Comparison of ENCODE assay signal across 12 mouse cellular contexts in the genomic region with DNA sequence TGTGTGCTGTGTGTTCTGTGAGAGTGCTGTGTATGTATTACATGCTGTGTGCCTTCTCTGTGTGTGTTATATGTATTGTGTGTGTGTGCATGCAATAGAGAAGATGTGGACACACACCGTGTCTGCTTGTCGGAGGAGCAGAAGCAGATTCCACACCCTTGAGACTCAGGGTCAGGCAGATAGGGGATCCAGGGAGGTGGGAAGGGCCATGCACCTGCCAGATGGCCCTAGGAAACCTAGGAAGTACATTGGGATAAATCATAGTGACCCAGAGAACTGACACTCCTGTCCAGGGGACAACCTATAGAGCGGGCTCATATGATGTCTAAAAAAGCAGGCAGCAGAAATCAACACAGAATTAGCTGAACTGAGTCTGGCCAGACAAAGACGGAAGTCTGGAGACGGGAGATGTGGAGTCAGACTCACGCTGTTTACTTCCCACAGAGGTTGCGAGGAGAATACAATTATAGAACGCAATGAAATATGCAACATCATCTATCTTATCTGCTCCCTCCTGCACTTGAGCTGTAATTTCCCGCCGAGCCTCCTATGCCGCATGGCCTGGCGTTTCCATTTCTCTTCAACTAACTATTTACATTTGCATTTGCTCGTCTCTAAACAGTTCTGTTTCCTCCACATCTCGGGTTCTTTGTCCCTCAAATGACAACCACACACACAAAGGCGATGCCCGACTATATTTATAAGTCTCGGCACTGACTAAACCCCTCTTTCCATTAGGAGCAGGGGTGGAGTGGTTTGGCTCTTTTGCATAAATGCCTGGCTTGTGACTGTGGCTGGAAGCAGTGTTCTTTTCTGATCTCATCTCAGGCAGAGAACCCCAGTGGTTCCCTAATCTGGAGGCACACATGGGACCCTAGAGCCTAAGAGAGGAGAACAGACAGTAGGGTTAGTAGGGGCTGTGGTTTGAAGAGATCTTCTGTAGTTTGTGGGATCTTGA. TPM values are rescaled to one million over a fixed set of nuclear protein-coding genes. Genes with fewer than 3 reads are reported as not detected.
DNase-seq lines count a peak whose midpoint lies in the region; ATAC-seq and TF ChIP-seq lines count a peak whose summit lies in the region.
"Had no signal": no experiment of that assay in that cellular context is flagged by ENCODE, and none has a peak within 500 bp of the region (broad histone marks: within the 10 kb centered on the region; RNA-seq: fewer than 3 reads in every experiment).

No protein-coding gene starts in this region.

- no peak for TF ChIP-seq CTCF in MEL (IDR thresholded peaks at IDR 0.05 in 2 of 3, conservative IDR thresholded peaks at IDR 0.05 in 1 of 3; ENCODE audit: control insufficient read depth in 1 of 3, insufficient read depth in 1 of 3, low read depth in 2 of 3, low read length in 3 of 3, poor library complexity in 1 of 3, severe bottlenecking in 1 of 3)

- intact Hi-C loops in heart, postnatal 25 days (cut with DNase I), result no loop called here

- no peaks in the 10 kb centered on the region for H3K27me3 ChIP-seq in heart, embryonic 13.5 days (replicated peaks)
- H3K27me3 ChIP-seq in MEL (ENCODE audit: control insufficient read depth in 1 of 2, insufficient read depth in 2 of 2, low read length in 2 of 2), result no peaks in the 10 kb centered on the region

- no peak for DNase-seq in heart, postnatal 25 days (ENCODE audit: low spot score)
- peak; percentile 85 for DNase-seq in MEL (ENCODE audit: low read depth, low spot score)
- peak; percentile 43 for DNase-seq in lung, postnatal 25 days (ENCODE audit: low spot score)
- no peak for DNase-seq in left cerebral cortex, adult 9 months (ENCODE audit: low spot score in 2 of 2)
- DNase-seq in left cerebral cortex, adult 18-20 months (ENCODE audit: low spot score in 2 of 2), result no peak
- no peak for DNase-seq in kidney, postnatal 10 days
- DNase-seq: cerebellum, adult 2 months; right cerebral cortex, postnatal 14 days had no signal

- no peaks in the 10 kb centered on the region for H3K36me3 ChIP-seq in heart, embryonic 13.5 days
- H3K36me3 ChIP-seq in MEL (ENCODE audit: control insufficient read depth in 1 of 2, insufficient read depth in 2 of 2, low read length in 2 of 2), result peaks cover 0 to 2% of the 10 kb centered on the region in 2 experiments; a peak in 1 of 4 replicates
- H3K36me3 ChIP-seq: midbrain, embryonic 12.5 days had no signal

- no peaks in the 10 kb centered on the region for H3K9me3 ChIP-seq in heart, embryonic 13.5 days
- H3K9me3 ChIP-seq in MEL (replicated peaks; ENCODE audit: insufficient read depth, low read length), result no peaks in the 10 kb centered on the region
- H3K9me3 ChIP-seq: midbrain, embryonic 12.5 days had no signal

- peak overlapping the region; percentile 49 for H3K4me2 ChIP-seq in heart, embryonic 13.5 days
- H3K4me2 ChIP-seq: midbrain, embryonic 12.5 days had no signal

- 0 out of 2 replicates have a peak overlapping the region, but pooled peaks have one; percentile 15 for H3K4me3 ChIP-seq in heart, embryonic 13.5 days
- peak overlapping the region; percentile 26 to 45 for H3K4me3 ChIP-seq in MEL (ENCODE audit: control insufficient read depth in 1 of 2, insufficient read depth in 1 of 2, low read depth in 2 of 2, low read length in 2 of 2)
- H3K4me3 ChIP-seq: midbrain, embryonic 12.5 days had no signal

- TF ChIP-seq EP300 in MEL (IDR thresholded peaks at IDR 0.05; ENCODE audit: low read depth in 1 of 2, low read length in 2 of 2), result peak; percentile 69 to 73

- H3K9ac ChIP-seq in heart, embryonic 13.5 days, result peak overlapping the region; percentile 51
- H3K9ac ChIP-seq in MEL (ENCODE audit: control insufficient read depth, low read depth, low read length, poor library complexity, severe bottlenecking), result peak overlapping the region; percentile 57
- H3K9ac ChIP-seq: midbrain, embryonic 12.5 days had no signal

- H3K4me1 ChIP-seq in heart, embryonic 13.5 days, result peaks cover 29% of the 10 kb centered on the region
- peaks cover 6 to 15% of the 10 kb centered on the region in 2 experiments for H3K4me1 ChIP-seq in MEL (ENCODE audit: control insufficient read depth in 1 of 2, insufficient read depth in 2 of 2, low read length in 2 of 2)

- TF ChIP-seq POLR2A in MEL (IDR thresholded peaks at IDR 0.05; ENCODE audit: control insufficient read depth in 1 of 2, insufficient read depth in 1 of 2, low read depth in 1 of 2, low read length in 2 of 2, poor library complexity in 1 of 2), result 0 out of 4 replicates have a peak, but pooled peaks of 1 of the 2 experiments have one; percentile 15

- no peaks in the 10 kb centered on the region for H3K79me2 ChIP-seq in MEL (ENCODE audit: control insufficient read depth, insufficient read depth, low read length, poor library complexity)

- no peak for TF ChIP-seq RAD21 in MEL (IDR thresholded peaks at IDR 0.05; ENCODE audit: low read depth, low read length)

- ATAC-seq in heart, embryonic 13.5 days (ENCODE audit: extremely low read depth, insufficient number of reproducible peaks, low FRiP score, low TSS enrichment), result no peak
- peak; percentile 12 to 32; a peak in 2 of 4 replicates for ATAC-seq in hematopoietic stem cell, adult 5-6 weeks (replicated peaks in 1 of 2; ENCODE audit: insufficient read depth in 1 of 2, low FRiP score in 2 of 2, low TSS enrichment in 1 of 2, low read depth in 1 of 2, poor library complexity in 2 of 2, severe bottlenecking in 2 of 2)

- peak overlapping the region; percentile 21 for H3K27ac ChIP-seq in heart, embryonic 13.5 days (replicated peaks)
- H3K27ac ChIP-seq in MEL (ENCODE audit: control insufficient read depth, low read depth, low read length), result peak overlapping the region; percentile 91
- H3K27ac ChIP-seq: midbrain, embryonic 12.5 days had no signal

- WGBS in heart, embryonic 13.5 days, result 32% methylated on average over 17 of the region's 17 CpGs

TF ChIP-seq in MEL, 35 proteins besides CTCF, POLR2A, EP300 and RAD21:
- TF ChIP-seq TCF12 (IDR thresholded peaks at IDR 0.05; ENCODE audit: low read depth, low read length), result peak; percentile 79
- TF ChIP-seq MAFK (IDR thresholded peaks at IDR 0.05; ENCODE audit: borderline replicate concordance, low read depth, low read length), result peak; percentile 36; the same call in 1 of the 2 replicates
- TF ChIP-seq MAX (IDR thresholded peaks at IDR 0.05; ENCODE audit: low read length), result peak; percentile 89
- peak; percentile 90 for TF ChIP-seq GATA1 (IDR thresholded peaks at IDR 0.05; ENCODE audit: low read depth, low read length)
- TF ChIP-seq ELF1 (IDR thresholded peaks at IDR 0.05; ENCODE audit: low read depth, low read length), result peak; percentile 55; the same call in 1 of the 2 replicates
- peak; percentile 86 for TF ChIP-seq MYC (IDR thresholded peaks at IDR 0.05; ENCODE audit: low read depth, low read length)
- TF ChIP-seq ETS1 (IDR thresholded peaks at IDR 0.05; ENCODE audit: low read depth, low read length), result peak; percentile 80
- peak; percentile 69 for TF ChIP-seq TAL1 (IDR thresholded peaks at IDR 0.05; ENCODE audit: low read length)
- TF ChIP-seq E2F4 (IDR thresholded peaks at IDR 0.05; ENCODE audit: borderline replicate concordance, low read depth, low read length), result peak; percentile 91
- no peak for TF ChIP-seq KAT2A (conservative IDR thresholded peaks at IDR 0.05; ENCODE audit: low read depth, low read length)
- no peak for TF ChIP-seq TBP (IDR thresholded peaks at IDR 0.05; ENCODE audit: low read depth, low read length)
- peak; percentile 68; the same call in 1 of the 2 replicates for TF ChIP-seq MEF2A (IDR thresholded peaks at IDR 0.05; ENCODE audit: extremely low read depth, insufficient replicate concordance, low read depth, low read length, poor library complexity, severe bottlenecking)
- TF ChIP-seq BHLHE40 (IDR thresholded peaks at IDR 0.05; ENCODE audit: borderline replicate concordance, low read depth, low read length), result peak; percentile 35; the same call in 1 of the 2 replicates
- TF ChIP-seq RCOR1 (IDR thresholded peaks at IDR 0.05; ENCODE audit: low read depth, low read length), result peak; percentile 38; the same call in 1 of the 2 replicates
- peak; percentile 45; the same call in 1 of the 2 replicates for TF ChIP-seq MXI1 (IDR thresholded peaks at IDR 0.05; ENCODE audit: low read depth, low read length)
- TF ChIP-seq CHD2 (IDR thresholded peaks at IDR 0.05; ENCODE audit: low read length), result no peak
- TF ChIP-seq UBTF (IDR thresholded peaks at IDR 0.05; ENCODE audit: borderline replicate concordance, insufficient read depth, low read depth, low read length), result 0 out of 2 replicates have a peak, but pooled peaks have one; percentile 50
- peak; percentile 58 for TF ChIP-seq SIN3A (IDR thresholded peaks at IDR 0.05; ENCODE audit: low read length)
- no peak for TF ChIP-seq MYB (IDR thresholded peaks at IDR 0.05; ENCODE audit: low read depth, low read length)
- no peak for TF ChIP-seq HCFC1 (IDR thresholded peaks at IDR 0.05; ENCODE audit: low read depth, low read length)

RNA-seq across cellular contexts. Expression of a gene that starts 27.4 kb away (rescaled TPM):
- 0.19 and 0.24 TPM in 2 replicates for polyA plus RNA-seq in heart, embryonic 13.5 days (2015; fragmentation: Nextera tagmentation; extraction: Ambion mirVana)
- not detected for total RNA-seq in heart, postnatal 25 days (2021)
- not detected in 2 replicates for total RNA-seq in MEL (2012; rRNA removed)
- not detected for polyA plus RNA-seq in MEL (2012; ENCODE audit: insufficient read depth in 1 of 2, insufficient read length in 2 of 2, low read depth in 1 of 2, low replicate concordance in 2 of 2, missing spikeins in 1 of 2)
- total RNA-seq in hematopoietic stem cell, adult 5-6 weeks (2017), result 0.99 and 3.3 TPM in 2 replicates
- total RNA-seq in left cerebral cortex, adult 18-20 months (2021), result not detected
- total RNA-seq: layer of hippocampus, postnatal 25 days had no signal
- polyA plus RNA-seq: midbrain, embryonic 12.5 days had no signal

Comparison
In these comparisons a context has a peak if more than half of its experiments do, and no peak if none do; other contexts are left out.
1. DNase-seq: peak in MEL (single experiment) and lung, postnatal 25 days (single experiment); none in heart, postnatal 25 days (single experiment), left cerebral cortex, adult 9 months (0 of 2), left cerebral cortex, adult 18-20 months (0 of 2) and kidney, postnatal 10 days (single experiment).